Mouse (Mus musculus): ENCODE results near the gene Cox10. TPM values are rescaled to one million over a fixed set of nuclear protein-coding genes. Genes with fewer than 3 reads are reported as not detected.
A peak's percentile ranks its signal among the peaks of the same experiment; 100 is the strongest.

Cox10 gene
- polyA plus RNA-seq, 1 experiment from 2014 or later: 21.8 TPM

GRCm38 (mm10) chr11:63953887-63954286 is 125.4 kb downstream of the Cox10 start:
- 93% methylated on average over 2 of the region's 2 CpGs for WGBS
- H3K27ac ChIP-seq: no peak overlapping the region
- peaks cover 33% of the 10 kb centered on the region for H3K27me3 ChIP-seq
- no peak for ATAC-seq (ENCODE audit: insufficient number of reproducible peaks, insufficient read depth, low FRiP score, low TSS enrichment, low read depth)
- H3K9me3 ChIP-seq: no peaks in the 10 kb centered on the region
- no peak overlapping the region for H3K4me3 ChIP-seq (replicated peaks)
- no peak overlapping the region for H3K9ac ChIP-seq (replicated peaks)
- no peak overlapping the region for H3K4me2 ChIP-seq
- H3K36me3 ChIP-seq: no peaks in the 10 kb centered on the region
- peaks cover 29% of the 10 kb centered on the region for H3K4me1 ChIP-seq (replicated peaks)

GRCm38 (mm10) chr11:63952743-63953191 is 126.5 kb downstream of the Cox10 start:
- Histone ChIP-seq H3K4me2 (no peak overlapping the region), H3K4me1 (replicated peaks) (peaks cover 29% of the 10 kb centered on the region), H3K4me3 (replicated peaks) (no peak overlapping the region), H3K27ac (no peak overlapping the region), H3K27me3 (peaks cover 33% of the 10 kb centered on the region), H3K9ac (replicated peaks) (no peak overlapping the region), H3K9me3 (no peaks in the 10 kb centered on the region), H3K36me3 (no peaks in the 10 kb centered on the region)
- WGBS: 38% methylated on average over 4 of the region's 4 CpGs
- no peak for ATAC-seq (ENCODE audit: insufficient number of reproducible peaks, insufficient read depth, low FRiP score, low TSS enrichment, low read depth)

- WGBS: 7% methylated on average over 19 of the region's 19 CpGs
- ATAC-seq (ENCODE audit: insufficient number of reproducible peaks, insufficient read depth, low FRiP score, low TSS enrichment, low read depth): no peak
- Histone ChIP-seq H3K27ac (no peak overlapping the region), H3K9me3 (no peaks in the 10 kb centered on the region), H3K9ac (replicated peaks) (no peak overlapping the region), H3K27me3 (peaks cover 33% of the 10 kb centered on the region), H3K4me3 (replicated peaks) (peak overlapping the region; percentile 22), H3K36me3 (no peaks in the 10 kb centered on the region), H3K4me1 (replicated peaks) (peaks cover 27% of the 10 kb centered on the region), H3K4me2 (peak overlapping the region; percentile 48)
These were observed 127.2 kb downstream of the Cox10 start for GRCm38 (mm10) chr11:63951831-63952631.

GRCm38 (mm10) chr11:63948371-63948770 is 130.9 kb downstream of the Cox10 start:
- Histone ChIP-seq H3K9ac (replicated peaks) (no peak overlapping the region), H3K4me1 (replicated peaks) (peaks cover 13% of the 10 kb centered on the region), H3K27ac (no peak overlapping the region), H3K4me2 (no peak overlapping the region), H3K9me3 (no peaks in the 10 kb centered on the region), H3K36me3 (no peaks in the 10 kb centered on the region), H3K4me3 (replicated peaks) (no peak overlapping the region), H3K27me3 (peaks cover 24% of the 10 kb centered on the region)
- WGBS: 86% methylated on average over 11 of the region's 11 CpGs
- ATAC-seq (ENCODE audit: insufficient number of reproducible peaks, insufficient read depth, low FRiP score, low TSS enrichment, low read depth): no peak

- H3K4me3 ChIP-seq (replicated peaks): no peak overlapping the region
- no peak for ATAC-seq (ENCODE audit: insufficient number of reproducible peaks, insufficient read depth, low FRiP score, low TSS enrichment, low read depth)
- H3K27ac ChIP-seq: no peak overlapping the region
- peaks cover 4% of the 10 kb centered on the region for H3K4me1 ChIP-seq (replicated peaks)
- no peaks in the 10 kb centered on the region for H3K36me3 ChIP-seq
- WGBS: 77% methylated on average over 2 of the region's 2 CpGs
- no peak overlapping the region for H3K9ac ChIP-seq (replicated peaks)
- H3K4me2 ChIP-seq: no peak overlapping the region
- peaks cover 11% of the 10 kb centered on the region for H3K27me3 ChIP-seq
- H3K9me3 ChIP-seq: no peaks in the 10 kb centered on the region
These were observed 132.2 kb downstream of the Cox10 start for GRCm38 (mm10) chr11:63947024-63947423.

GRCm38 (mm10) chr11:63943947-63944346 is 135.3 kb downstream of the Cox10 start:
- H3K4me2 ChIP-seq: no peak overlapping the region
- 82% methylated on average over 3 of the region's 3 CpGs for WGBS
- ATAC-seq (ENCODE audit: insufficient number of reproducible peaks, insufficient read depth, low FRiP score, low TSS enrichment, low read depth): no peak

GRCm38 (mm10) chr11:63943268-63943890 is 135.9 kb downstream of the Cox10 start:
- H3K9me3 ChIP-seq: no peaks in the 10 kb centered on the region
- no peaks in the 10 kb centered on the region for H3K27me3 ChIP-seq
- no peaks in the 10 kb centered on the region for H3K36me3 ChIP-seq
- 92% methylated on average over 13 of the region's 13 CpGs for WGBS
- H3K4me1 ChIP-seq (replicated peaks): no peaks in the 10 kb centered on the region
- H3K27ac ChIP-seq: no peak overlapping the region
- no peak for ATAC-seq (ENCODE audit: insufficient number of reproducible peaks, insufficient read depth, low FRiP score, low TSS enrichment, low read depth)
- H3K9ac ChIP-seq (replicated peaks): no peak overlapping the region
- H3K4me2 ChIP-seq: no peak overlapping the region
- no peak overlapping the region for H3K4me3 ChIP-seq (replicated peaks)

More at GRCm38 (mm10) chr11:63943947-63944346, 135.3 kb downstream of the Cox10 start:
- no peak overlapping the region for H3K27ac ChIP-seq
- H3K9ac ChIP-seq (replicated peaks): no peak overlapping the region
- H3K4me3 ChIP-seq (replicated peaks): no peak overlapping the region
- no peaks in the 10 kb centered on the region for H3K9me3 ChIP-seq
- H3K36me3 ChIP-seq: no peaks in the 10 kb centered on the region
- H3K4me1 ChIP-seq (replicated peaks): no peaks in the 10 kb centered on the region
- no peaks in the 10 kb centered on the region for H3K27me3 ChIP-seq

GRCm38 (mm10) chr11:63942177-63942576 is 137.1 kb downstream of the Cox10 start:
- Histone ChIP-seq H3K36me3 (no peaks in the 10 kb centered on the region), H3K4me3 (replicated peaks) (no peak overlapping the region), H3K9ac (replicated peaks) (no peak overlapping the region), H3K9me3 (no peaks in the 10 kb centered on the region), H3K27me3 (no peaks in the 10 kb centered on the region), H3K4me2 (no peak overlapping the region), H3K27ac (no peak overlapping the region), H3K4me1 (replicated peaks) (no peaks in the 10 kb centered on the region)
- no peak for ATAC-seq (ENCODE audit: insufficient number of reproducible peaks, insufficient read depth, low FRiP score, low TSS enrichment, low read depth)
- WGBS: 79% methylated on average over 8 of the region's 8 CpGs

- no peak for ATAC-seq (ENCODE audit: insufficient number of reproducible peaks, insufficient read depth, low FRiP score, low TSS enrichment, low read depth)
- no peak overlapping the region for H3K4me3 ChIP-seq (replicated peaks)
- H3K4me2 ChIP-seq: no peak overlapping the region
- H3K36me3 ChIP-seq: no peaks in the 10 kb centered on the region
- H3K27ac ChIP-seq: no peak overlapping the region
- H3K27me3 ChIP-seq: peaks cover 30% of the 10 kb centered on the region
- H3K4me1 ChIP-seq (replicated peaks): no peaks in the 10 kb centered on the region
- no peaks in the 10 kb centered on the region for H3K9me3 ChIP-seq
- WGBS: 56% methylated on average over 3 of the region's 3 CpGs
- no peak overlapping the region for H3K9ac ChIP-seq (replicated peaks)
These were observed 142.6 kb downstream of the Cox10 start for GRCm38 (mm10) chr11:63936641-63937040.

GRCm38 (mm10) chr11:63926901-63927300 is 152.4 kb downstream of the Cox10 start:
- H3K4me3 ChIP-seq (replicated peaks): no peak overlapping the region
- peaks cover 29% of the 10 kb centered on the region for H3K4me1 ChIP-seq (replicated peaks)
- 86% methylated on average over 6 of the region's 6 CpGs for WGBS
- no peak overlapping the region for H3K9ac ChIP-seq (replicated peaks)
- H3K36me3 ChIP-seq: no peaks in the 10 kb centered on the region
- no peak for ATAC-seq (ENCODE audit: insufficient number of reproducible peaks, insufficient read depth, low FRiP score, low TSS enrichment, low read depth)
- no peak overlapping the region for H3K4me2 ChIP-seq
- no peak overlapping the region for H3K27ac ChIP-seq
- no peaks in the 10 kb centered on the region for H3K9me3 ChIP-seq
- H3K27me3 ChIP-seq: peaks cover 57% of the 10 kb centered on the region

- ATAC-seq (ENCODE audit: insufficient number of reproducible peaks, insufficient read depth, low FRiP score, low TSS enrichment, low read depth): no peak
- H3K9ac ChIP-seq (replicated peaks): 0 out of 2 replicates have a peak overlapping the region, but pooled peaks have one; percentile 31
These were observed 154.1 kb downstream of the Cox10 start for GRCm38 (mm10) chr11:63925161-63925582.

More at GRCm38 (mm10) chr11:63925161-63925582, 154.1 kb downstream of the Cox10 start:
- Histone ChIP-seq H3K4me3 (replicated peaks) (peak overlapping the region; percentile 39), H3K36me3 (no peaks in the 10 kb centered on the region), H3K4me2 (peak overlapping the region; percentile 84), H3K9me3 (no peaks in the 10 kb centered on the region), H3K27me3 (peaks cover 68% of the 10 kb centered on the region), H3K27ac (no peak overlapping the region), H3K4me1 (replicated peaks) (peaks cover 35% of the 10 kb centered on the region)
- WGBS: under 1% methylated on average over 31 of the region's 31 CpGs

Measured in limb, embryonic 12.5 days (tissue).